Mouse (Mus musculus): ENCODE measurements around the gene 1700067K01Rik. TPM values are rescaled to one million over a fixed set of nuclear protein-coding genes. Genes with fewer than 3 reads are reported as not detected.

The 1700067K01Rik gene
- polyA plus RNA-seq (2012; ENCODE audit: insufficient read depth, insufficient read length, low replicate concordance, missing spikeins), result not detected in 2 replicates

- TF ChIP-seq POLR2A (IDR thresholded peaks at IDR 0.05; ENCODE audit: insufficient read depth, low read depth, low read length) (no peak), CTCF (IDR thresholded peaks at IDR 0.05; ENCODE audit: insufficient read depth, low read depth, low read length) (no peak)
- WGBS, result 61% methylated on average over 61 of the region's 61 CpGs
- H3K27ac ChIP-seq (ENCODE audit: insufficient read depth, low read depth, low read length), result no peak within 1 kb of the TSS
- no peak within 1 kb of the TSS for H3K4me3 ChIP-seq (ENCODE audit: insufficient read depth, low read depth, low read length)
- H3K4me1 ChIP-seq (ENCODE audit: control insufficient read depth, insufficient read depth, low read length), result peaks cover 27% of the 10 kb centered on the region
These were observed at the start of gene 1700067K01Rik for GRCm38 (mm10) chr8:84001281-84002000. Gene 1700067K01Rik (plus strand): TSS chr8:84001502.

GRCm38 (mm10) chr8:83954749-83955105 is 46.6 kb upstream of the 1700067K01Rik start:
- no peak overlapping the region for H3K27ac ChIP-seq (ENCODE audit: insufficient read depth, low read depth, low read length)
- H3K4me1 ChIP-seq (ENCODE audit: control insufficient read depth, insufficient read depth, low read length), result peaks cover 10% of the 10 kb centered on the region
- no peak; the same call in 1 of the 2 replicates for TF ChIP-seq POLR2A (IDR thresholded peaks at IDR 0.05; ENCODE audit: insufficient read depth, low read depth, low read length)
- TF ChIP-seq CTCF (IDR thresholded peaks at IDR 0.05; ENCODE audit: insufficient read depth, low read depth, low read length), result no peak
- WGBS, result under 1% methylated on average over 14 of the region's 14 CpGs
- H3K4me3 ChIP-seq (ENCODE audit: insufficient read depth, low read depth, low read length), result peak overlapping the region; percentile 39

GRCm38 (mm10) chr8:83955106-83955957 is 46.0 kb upstream of the 1700067K01Rik start, which contains the start of the genes Gm10644 and Asf1b:
Gene Gm10644 (minus strand): TSS chr8:83955205.
Gene Asf1b (plus strand): TSS chr8:83955507.
- H3K4me3 ChIP-seq (ENCODE audit: insufficient read depth, low read depth, low read length), result peak within 1 kb of the TSS; percentile 56
- WGBS, result under 1% methylated on average over 75 of the region's 75 CpGs
- H3K27ac ChIP-seq (ENCODE audit: insufficient read depth, low read depth, low read length), result no peak within 1 kb of the TSS
- TF ChIP-seq CTCF (IDR thresholded peaks at IDR 0.05; ENCODE audit: insufficient read depth, low read depth, low read length), result peak; percentile 80
- TF ChIP-seq POLR2A (IDR thresholded peaks at IDR 0.05; ENCODE audit: insufficient read depth, low read depth, low read length), result no peak
- peaks cover 10% of the 10 kb centered on the region for H3K4me1 ChIP-seq (ENCODE audit: control insufficient read depth, insufficient read depth, low read length)

- Histone ChIP-seq H3K27ac (ENCODE audit: insufficient read depth, low read depth, low read length) (no peak overlapping the region), H3K4me1 (ENCODE audit: control insufficient read depth, insufficient read depth, low read length) (peaks cover 10% of the 10 kb centered on the region), H3K4me3 (ENCODE audit: insufficient read depth, low read depth, low read length) (peak overlapping the region; percentile 56)
- WGBS, result under 1% methylated on average over 15 of the region's 15 CpGs
- no peak for TF ChIP-seq POLR2A (IDR thresholded peaks at IDR 0.05; ENCODE audit: insufficient read depth, low read depth, low read length)
- no peak for TF ChIP-seq CTCF (IDR thresholded peaks at IDR 0.05; ENCODE audit: insufficient read depth, low read depth, low read length)
These were observed 45.4 kb upstream of the 1700067K01Rik start for GRCm38 (mm10) chr8:83955958-83956218.

- 6% methylated on average over 1 of the region's 1 CpGs for WGBS
These were observed 44.5 kb upstream of the 1700067K01Rik start for GRCm38 (mm10) chr8:83956789-83957188.

GRCm38 (mm10) chr8:83964015-83964765 is 37.1 kb upstream of the 1700067K01Rik start:
- Histone ChIP-seq H3K4me3 (ENCODE audit: insufficient read depth, low read depth, low read length) (no peak overlapping the region), H3K27ac (ENCODE audit: insufficient read depth, low read depth, low read length) (no peak overlapping the region), H3K4me1 (ENCODE audit: control insufficient read depth, insufficient read depth, low read length) (no peaks in the 10 kb centered on the region)
- WGBS, result 78% methylated on average over 5 of the region's 5 CpGs
- TF ChIP-seq POLR2A (IDR thresholded peaks at IDR 0.05; ENCODE audit: insufficient read depth, low read depth, low read length) (no peak), CTCF (IDR thresholded peaks at IDR 0.05; ENCODE audit: insufficient read depth, low read depth, low read length) (no peak)

More at GRCm38 (mm10) chr8:83956789-83957188, 44.5 kb upstream of the 1700067K01Rik start:
- Histone ChIP-seq H3K4me3 (ENCODE audit: insufficient read depth, low read depth, low read length) (no peak overlapping the region), H3K27ac (ENCODE audit: insufficient read depth, low read depth, low read length) (no peak overlapping the region), H3K4me1 (ENCODE audit: control insufficient read depth, insufficient read depth, low read length) (peaks cover 10% of the 10 kb centered on the region)
- TF ChIP-seq POLR2A (IDR thresholded peaks at IDR 0.05; ENCODE audit: insufficient read depth, low read depth, low read length), result no peak
- TF ChIP-seq CTCF (IDR thresholded peaks at IDR 0.05; ENCODE audit: insufficient read depth, low read depth, low read length), result no peak

- no peak overlapping the region for H3K27ac ChIP-seq (ENCODE audit: insufficient read depth, low read depth, low read length)
- H3K4me1 ChIP-seq (ENCODE audit: control insufficient read depth, insufficient read depth, low read length), result no peaks in the 10 kb centered on the region
- H3K4me3 ChIP-seq (ENCODE audit: insufficient read depth, low read depth, low read length), result no peak overlapping the region
- no peak for TF ChIP-seq POLR2A (IDR thresholded peaks at IDR 0.05; ENCODE audit: insufficient read depth, low read depth, low read length)
- TF ChIP-seq CTCF (IDR thresholded peaks at IDR 0.05; ENCODE audit: insufficient read depth, low read depth, low read length), result no peak
- WGBS, result 98% methylated on average over 7 of the region's 7 CpGs
These were observed 33.6 kb upstream of the 1700067K01Rik start for GRCm38 (mm10) chr8:83967701-83968100.

GRCm38 (mm10) chr8:83971121-83971520 is 30.2 kb upstream of the 1700067K01Rik start:
- WGBS, result 87% methylated on average over 4 of the region's 4 CpGs
- Histone ChIP-seq H3K4me1 (ENCODE audit: control insufficient read depth, insufficient read depth, low read length) (peaks cover 12% of the 10 kb centered on the region), H3K4me3 (ENCODE audit: insufficient read depth, low read depth, low read length) (no peak overlapping the region), H3K27ac (ENCODE audit: insufficient read depth, low read depth, low read length) (no peak overlapping the region)
- TF ChIP-seq POLR2A (IDR thresholded peaks at IDR 0.05; ENCODE audit: insufficient read depth, low read depth, low read length), result no peak
- no peak for TF ChIP-seq CTCF (IDR thresholded peaks at IDR 0.05; ENCODE audit: insufficient read depth, low read depth, low read length)

All from olfactory bulb, adult 2 months (tissue).